Mouse (Mus musculus): Measurements from ENCODE around the gene Plekhg1. TPM values are rescaled to one million over a fixed set of nuclear protein-coding genes. Genes with fewer than 3 reads are reported as not detected.
A peak's percentile ranks its signal among the peaks of the same experiment; 100 is the strongest.

The Plekhg1 gene
- polyA plus RNA-seq, 1 experiment from 2014 or later, result 16.2 TPM

- Histone ChIP-seq H3K9ac (replicated peaks; ENCODE audit: low read length) (no peak overlapping the region), H3K4me1 (ENCODE audit: control insufficient read depth, insufficient read depth, low read length) (no peaks in the 10 kb centered on the region), H3K36me3 (replicated peaks; ENCODE audit: control insufficient read depth, insufficient read depth, low read depth, low read length) (no peaks in the 10 kb centered on the region), H3K9me3 (replicated peaks; ENCODE audit: control insufficient read depth, low read length) (no peaks in the 10 kb centered on the region), H3K4me3 (ENCODE audit: low read depth, low read length) (no peak overlapping the region), H3K4me2 (ENCODE audit: low read depth, low read length) (no peak overlapping the region), H3K27ac (replicated peaks; ENCODE audit: low read depth, low read length) (no peak overlapping the region), H3K27me3 (ENCODE audit: control insufficient read depth, insufficient read depth, low read length) (no peaks in the 10 kb centered on the region)
- DNase-seq (ENCODE audit: low spot score) (no peak), ATAC-seq (replicated peaks; ENCODE audit: insufficient number of reproducible peaks, low FRiP score, low TSS enrichment, low read depth) (no peak)
- 79% methylated on average over 5 of the region's 5 CpGs for WGBS
Measured at GRCm38 (mm10) chr10:3914104-3914503, 173.9 kb downstream of the Plekhg1 start.

DNA sequence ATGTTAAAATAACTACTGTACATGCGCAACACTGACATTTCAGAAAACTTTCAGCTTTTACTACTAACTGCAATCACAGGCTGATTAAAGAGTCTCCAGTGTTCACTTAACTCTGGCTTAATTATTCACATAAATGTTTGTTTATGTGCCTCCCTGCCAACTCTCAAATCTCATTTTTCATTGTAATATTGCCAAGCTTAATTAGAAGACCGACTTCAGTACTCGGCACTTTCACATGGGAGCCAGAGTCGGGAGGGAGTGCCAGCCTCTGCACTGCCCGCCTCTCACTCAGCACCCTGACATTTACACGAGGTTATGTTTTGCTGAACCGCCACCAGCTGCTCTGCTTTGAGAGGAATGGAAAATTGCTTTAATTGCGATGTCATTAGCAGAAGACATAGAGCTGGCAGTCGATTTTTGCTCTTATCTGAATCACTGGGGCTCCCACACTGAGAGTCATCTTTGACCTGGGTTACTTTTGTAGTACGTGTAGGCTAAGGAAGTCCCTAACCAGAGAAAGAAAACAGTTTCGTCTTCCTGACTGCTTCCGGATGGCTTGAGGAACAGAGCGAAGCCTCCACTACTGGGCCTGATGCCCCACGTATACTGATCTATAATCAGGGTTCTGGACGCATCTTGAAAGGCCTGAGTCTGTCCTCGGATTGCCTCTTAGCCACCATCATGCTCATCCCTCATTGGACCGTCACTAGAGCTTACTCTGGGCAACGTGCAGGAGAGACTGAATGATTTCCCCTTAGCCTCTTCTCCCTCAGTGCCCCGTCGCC is 180.4 kb downstream of the Plekhg1 start:
- Histone ChIP-seq H3K4me1 (ENCODE audit: control insufficient read depth, insufficient read depth, low read length) (no peaks in the 10 kb centered on the region), H3K9me3 (replicated peaks; ENCODE audit: control insufficient read depth, low read length) (no peaks in the 10 kb centered on the region), H3K36me3 (replicated peaks; ENCODE audit: control insufficient read depth, insufficient read depth, low read depth, low read length) (no peaks in the 10 kb centered on the region), H3K4me3 (ENCODE audit: low read depth, low read length) (no peak overlapping the region), H3K9ac (replicated peaks; ENCODE audit: low read length) (no peak overlapping the region), H3K4me2 (ENCODE audit: low read depth, low read length) (no peak overlapping the region), H3K27me3 (ENCODE audit: control insufficient read depth, insufficient read depth, low read length) (no peaks in the 10 kb centered on the region), H3K27ac (replicated peaks; ENCODE audit: low read depth, low read length) (no peak overlapping the region)
- DNase-seq (ENCODE audit: low spot score) (no peak), ATAC-seq (replicated peaks; ENCODE audit: insufficient number of reproducible peaks, low FRiP score, low TSS enrichment, low read depth) (no peak)
- 67% methylated on average over 20 of the region's 20 CpGs for whole genome bisulfite sequencing

DNA sequence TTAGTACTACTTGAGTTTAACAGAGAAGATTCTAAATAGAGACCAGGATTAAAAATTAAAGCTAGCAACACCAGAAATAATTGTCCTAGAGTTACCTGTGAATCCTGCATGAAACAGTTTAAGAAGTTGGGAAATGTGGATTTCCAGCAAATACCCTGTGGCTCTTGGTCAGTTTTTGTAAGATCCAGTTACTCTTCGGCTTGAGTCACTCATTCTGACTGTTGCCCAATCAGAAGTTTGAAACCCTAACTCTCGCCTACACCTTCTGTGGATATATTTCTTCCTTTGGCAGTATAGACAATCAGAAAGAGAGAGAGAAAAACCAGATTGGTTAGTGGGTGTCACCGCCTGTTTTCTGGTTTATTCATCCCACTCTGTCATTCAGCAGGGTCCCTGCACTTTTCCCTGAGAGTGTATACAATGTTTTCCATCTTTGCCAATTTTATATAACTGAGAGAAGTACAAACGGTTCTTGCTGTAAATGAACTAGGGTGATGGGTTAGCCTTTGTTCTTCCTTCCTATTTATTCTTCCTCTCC is 187.9 kb downstream of the Plekhg1 start:
- Histone ChIP-seq H3K4me1 (ENCODE audit: control insufficient read depth, insufficient read depth, low read length) (no peaks in the 10 kb centered on the region), H3K27ac (replicated peaks; ENCODE audit: low read depth, low read length) (no peak overlapping the region), H3K9ac (replicated peaks; ENCODE audit: low read length) (no peak overlapping the region), H3K4me3 (ENCODE audit: low read depth, low read length) (no peak overlapping the region), H3K36me3 (replicated peaks; ENCODE audit: control insufficient read depth, insufficient read depth, low read depth, low read length) (no peaks in the 10 kb centered on the region), H3K27me3 (ENCODE audit: control insufficient read depth, insufficient read depth, low read length) (no peaks in the 10 kb centered on the region), H3K9me3 (replicated peaks; ENCODE audit: control insufficient read depth, low read length) (no peaks in the 10 kb centered on the region), H3K4me2 (ENCODE audit: low read depth, low read length) (no peak overlapping the region)
- DNase-seq (ENCODE audit: low spot score), result no peak
- 81% methylated on average over 4 of the region's 4 CpGs for WGBS
- ATAC-seq (replicated peaks; ENCODE audit: insufficient number of reproducible peaks, low FRiP score, low TSS enrichment, low read depth), result no peak

- no peak overlapping the region for H3K4me3 ChIP-seq (ENCODE audit: low read depth, low read length)
- H3K9ac ChIP-seq (replicated peaks; ENCODE audit: low read length), result no peak overlapping the region
- DNase-seq (ENCODE audit: low spot score) (no peak), ATAC-seq (replicated peaks; ENCODE audit: insufficient number of reproducible peaks, low FRiP score, low TSS enrichment, low read depth) (no peak)
- no peaks in the 10 kb centered on the region for H3K36me3 ChIP-seq (replicated peaks; ENCODE audit: control insufficient read depth, insufficient read depth, low read depth, low read length)
- H3K4me1 ChIP-seq (ENCODE audit: control insufficient read depth, insufficient read depth, low read length), result no peaks in the 10 kb centered on the region
- no peaks in the 10 kb centered on the region for H3K27me3 ChIP-seq (ENCODE audit: control insufficient read depth, insufficient read depth, low read length)
- no peaks in the 10 kb centered on the region for H3K9me3 ChIP-seq (replicated peaks; ENCODE audit: control insufficient read depth, low read length)
- H3K27ac ChIP-seq (replicated peaks; ENCODE audit: low read depth, low read length), result no peak overlapping the region
- no peak overlapping the region for H3K4me2 ChIP-seq (ENCODE audit: low read depth, low read length)
Measured at GRCm38 (mm10) chr10:3931831-3932230, 191.7 kb downstream of the Plekhg1 start.

- Histone ChIP-seq H3K36me3 (replicated peaks; ENCODE audit: control insufficient read depth, insufficient read depth, low read depth, low read length) (no peaks in the 10 kb centered on the region), H3K9me3 (replicated peaks; ENCODE audit: control insufficient read depth, low read length) (no peaks in the 10 kb centered on the region), H3K4me2 (ENCODE audit: low read depth, low read length) (no peak overlapping the region), H3K27me3 (ENCODE audit: control insufficient read depth, insufficient read depth, low read length) (no peaks in the 10 kb centered on the region), H3K4me1 (ENCODE audit: control insufficient read depth, insufficient read depth, low read length) (no peaks in the 10 kb centered on the region), H3K4me3 (ENCODE audit: low read depth, low read length) (no peak overlapping the region), H3K27ac (replicated peaks; ENCODE audit: low read depth, low read length) (0 out of 2 replicates have a peak overlapping the region, but pooled peaks have one; percentile 23), H3K9ac (replicated peaks; ENCODE audit: low read length) (no peak overlapping the region)
- 49% methylated on average over 12 of the region's 12 CpGs for WGBS
- ATAC-seq (replicated peaks; ENCODE audit: insufficient number of reproducible peaks, low FRiP score, low TSS enrichment, low read depth) (no peak), DNase-seq (ENCODE audit: low spot score) (peak; percentile 52)
Measured at GRCm38 (mm10) chr10:3933311-3933940, 193.3 kb downstream of the Plekhg1 start.

DNA sequence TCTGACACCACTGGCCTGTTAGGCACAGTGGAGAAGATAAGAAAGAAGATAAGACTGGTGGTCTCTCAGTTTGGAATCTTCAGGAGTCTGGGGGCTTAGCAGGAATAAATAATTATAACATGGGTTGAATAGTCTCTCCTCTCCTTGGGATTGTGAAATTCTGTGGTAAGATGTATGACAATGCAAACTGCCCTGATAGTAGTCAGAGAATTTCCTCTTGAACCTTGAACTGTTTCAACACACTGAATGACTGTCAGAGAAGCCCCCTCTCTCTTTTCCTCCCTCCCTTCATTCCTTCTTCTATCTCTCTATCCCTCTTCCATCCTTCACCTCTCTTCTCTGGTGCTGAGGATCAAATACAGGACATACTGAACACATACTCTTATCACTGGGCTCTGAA is 196.7 kb downstream of the Plekhg1 start:
- Histone ChIP-seq H3K27me3 (ENCODE audit: control insufficient read depth, insufficient read depth, low read length) (no peaks in the 10 kb centered on the region), H3K27ac (replicated peaks; ENCODE audit: low read depth, low read length) (no peak overlapping the region), H3K9ac (replicated peaks; ENCODE audit: low read length) (no peak overlapping the region), H3K4me3 (ENCODE audit: low read depth, low read length) (no peak overlapping the region), H3K4me2 (ENCODE audit: low read depth, low read length) (no peak overlapping the region), H3K9me3 (replicated peaks; ENCODE audit: control insufficient read depth, low read length) (no peaks in the 10 kb centered on the region), H3K4me1 (ENCODE audit: control insufficient read depth, insufficient read depth, low read length) (no peaks in the 10 kb centered on the region), H3K36me3 (replicated peaks; ENCODE audit: control insufficient read depth, insufficient read depth, low read depth, low read length) (no peaks in the 10 kb centered on the region)
- ATAC-seq (replicated peaks; ENCODE audit: insufficient number of reproducible peaks, low FRiP score, low TSS enrichment, low read depth), result no peak
- no peak for DNase-seq (ENCODE audit: low spot score)

DNA sequence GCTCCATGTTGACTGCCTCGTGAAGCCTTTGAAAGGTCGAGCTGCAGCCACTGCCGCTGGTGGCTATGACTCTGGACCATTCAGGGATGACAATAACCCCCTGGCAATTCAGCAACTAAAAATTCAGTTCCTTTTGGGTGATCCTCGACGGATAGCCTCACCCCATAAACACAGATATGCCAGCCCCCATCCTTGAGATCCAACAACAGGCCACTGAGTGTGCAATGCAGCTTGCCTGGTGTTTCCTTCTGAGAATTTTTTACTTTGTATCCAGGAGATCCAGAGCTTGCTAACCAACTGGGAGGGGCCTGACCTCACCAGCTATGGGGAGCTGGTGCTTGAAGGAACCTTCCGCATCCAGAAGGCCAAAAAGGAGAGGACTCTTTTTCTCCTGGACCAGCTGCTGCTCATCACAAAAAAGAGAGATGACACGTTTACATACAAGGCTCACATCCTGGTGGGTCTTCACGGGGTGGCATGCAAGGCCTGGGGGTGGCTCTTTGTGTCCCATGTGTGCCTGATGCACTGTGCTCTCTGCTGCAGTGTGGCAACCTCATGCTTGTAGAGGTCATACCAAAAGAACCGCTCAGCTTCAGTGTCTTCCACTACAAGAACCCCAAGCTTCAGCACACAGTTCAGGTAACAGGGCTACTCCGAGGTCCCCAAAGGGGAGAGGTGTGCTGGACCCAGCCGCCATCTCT is 199.9 kb downstream of the Plekhg1 start:
- Histone ChIP-seq H3K4me3 (ENCODE audit: low read depth, low read length) (no peak overlapping the region), H3K9ac (replicated peaks; ENCODE audit: low read length) (no peak overlapping the region), H3K36me3 (replicated peaks; ENCODE audit: control insufficient read depth, insufficient read depth, low read depth, low read length) (no peaks in the 10 kb centered on the region), H3K4me2 (ENCODE audit: low read depth, low read length) (no peak overlapping the region), H3K9me3 (replicated peaks; ENCODE audit: control insufficient read depth, low read length) (no peaks in the 10 kb centered on the region), H3K27me3 (ENCODE audit: control insufficient read depth, insufficient read depth, low read length) (no peaks in the 10 kb centered on the region), H3K4me1 (ENCODE audit: control insufficient read depth, insufficient read depth, low read length) (no peaks in the 10 kb centered on the region), H3K27ac (replicated peaks; ENCODE audit: low read depth, low read length) (no peak overlapping the region)
- DNase-seq (ENCODE audit: low spot score) (no peak), ATAC-seq (replicated peaks; ENCODE audit: insufficient number of reproducible peaks, low FRiP score, low TSS enrichment, low read depth) (no peak)
- WGBS, result 88% methylated on average over 11 of the region's 11 CpGs

- Histone ChIP-seq H3K4me2 (ENCODE audit: low read depth, low read length) (no peak overlapping the region), H3K4me1 (ENCODE audit: control insufficient read depth, insufficient read depth, low read length) (no peaks in the 10 kb centered on the region), H3K9me3 (replicated peaks; ENCODE audit: control insufficient read depth, low read length) (no peaks in the 10 kb centered on the region), H3K27me3 (ENCODE audit: control insufficient read depth, insufficient read depth, low read length) (no peaks in the 10 kb centered on the region), H3K36me3 (replicated peaks; ENCODE audit: control insufficient read depth, insufficient read depth, low read depth, low read length) (no peaks in the 10 kb centered on the region), H3K4me3 (ENCODE audit: low read depth, low read length) (no peak overlapping the region), H3K27ac (replicated peaks; ENCODE audit: low read depth, low read length) (0 out of 2 replicates have a peak overlapping the region, but pooled peaks have one; percentile 32), H3K9ac (replicated peaks; ENCODE audit: low read length) (no peak overlapping the region)
- ATAC-seq (replicated peaks; ENCODE audit: insufficient number of reproducible peaks, low FRiP score, low TSS enrichment, low read depth), result no peak
- 88% methylated on average over 6 of the region's 6 CpGs for WGBS
- no peak for DNase-seq (ENCODE audit: low spot score)
Measured at GRCm38 (mm10) chr10:3940596-3940975, 200.4 kb downstream of the Plekhg1 start.

Data from embryonic facial prominence, embryonic 11.5 days (tissue).